Mouse (Mus musculus) frontal cortex, postnatal 14 days (tissue): ENCODE measurements at regions not wholly inside any gene's neighbourhood (a gene's known extent, or its start where the extent isn't known, plus 50 kb on each side); places are given as distances from the start of the nearest gene placed in this dataset.

Experiments
- DNase-seq, 2 experiments: peaks; one replicate each; pipeline ENCODE4 v3.0.0; 2022; ENCODE audit warnings: low spot score in 2 of 2

DNA sequence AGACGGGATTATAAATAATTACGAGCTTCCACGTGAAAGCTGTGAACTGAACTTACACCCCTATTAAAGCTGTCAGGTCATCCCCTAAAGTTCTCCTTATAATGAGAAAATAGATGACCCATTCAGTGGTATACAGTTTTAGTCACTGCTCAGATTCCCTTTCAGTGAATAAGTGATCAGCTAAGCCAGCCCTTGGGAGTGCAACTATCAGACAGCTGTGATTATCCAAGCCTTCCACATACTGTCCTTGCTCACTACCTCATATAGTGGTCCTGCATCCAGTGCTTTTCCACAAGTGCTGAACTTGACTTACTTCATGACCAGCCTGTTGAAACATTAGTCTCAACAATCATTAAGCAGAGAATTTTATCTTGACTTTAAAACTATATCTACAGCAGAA lies 131.2 kb upstream of the Tle1 start:
- DNase-seq, result no peak

DNA sequence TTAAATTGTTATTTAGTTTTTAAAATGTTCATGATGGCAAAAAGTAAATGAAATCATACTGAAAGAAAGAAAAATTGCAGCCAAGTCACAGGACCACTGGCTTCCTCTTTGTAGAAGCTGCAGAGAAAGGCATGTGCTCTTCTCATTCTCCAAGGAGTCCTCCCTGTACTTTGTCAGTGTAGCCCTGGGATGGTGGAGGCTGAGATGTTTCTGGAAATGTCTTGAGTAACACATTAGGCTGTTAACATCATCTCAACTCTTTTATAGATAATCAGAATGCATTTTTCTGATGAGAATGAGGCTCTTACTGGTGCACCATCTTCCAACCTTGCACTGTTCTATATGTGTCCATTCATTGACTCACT lies 128.3 kb upstream of the Tle1 start:
- no peak for DNase-seq

GRCm38 (mm10) chr4:72328282-72329025 lies 127.7 kb upstream of the Tle1 start:
- DNase-seq, result no peak

- DNase-seq, result no peak
Observed at GRCm38 (mm10) chr4:72324913-72325312, 124.2 kb upstream of the Tle1 start.

- DNase-seq, result no peak
Observed at GRCm38 (mm10) chr4:72285112-72285675, 84.5 kb upstream of the Tle1 start.

- DNase-seq, result no peak
Observed at GRCm38 (mm10) chr4:72250531-72250930, 49.8 kb upstream of the Tle1 start.
